Mouse (Mus musculus): Measurements from ENCODE around the gene Gck. TPM values are rescaled to one million over a fixed set of nuclear protein-coding genes. Genes with fewer than 3 reads are reported as not detected.

Gck gene
- polyA plus RNA-seq (2017; shearing (Covaris generic)), result 0.63 TPM

DNA sequence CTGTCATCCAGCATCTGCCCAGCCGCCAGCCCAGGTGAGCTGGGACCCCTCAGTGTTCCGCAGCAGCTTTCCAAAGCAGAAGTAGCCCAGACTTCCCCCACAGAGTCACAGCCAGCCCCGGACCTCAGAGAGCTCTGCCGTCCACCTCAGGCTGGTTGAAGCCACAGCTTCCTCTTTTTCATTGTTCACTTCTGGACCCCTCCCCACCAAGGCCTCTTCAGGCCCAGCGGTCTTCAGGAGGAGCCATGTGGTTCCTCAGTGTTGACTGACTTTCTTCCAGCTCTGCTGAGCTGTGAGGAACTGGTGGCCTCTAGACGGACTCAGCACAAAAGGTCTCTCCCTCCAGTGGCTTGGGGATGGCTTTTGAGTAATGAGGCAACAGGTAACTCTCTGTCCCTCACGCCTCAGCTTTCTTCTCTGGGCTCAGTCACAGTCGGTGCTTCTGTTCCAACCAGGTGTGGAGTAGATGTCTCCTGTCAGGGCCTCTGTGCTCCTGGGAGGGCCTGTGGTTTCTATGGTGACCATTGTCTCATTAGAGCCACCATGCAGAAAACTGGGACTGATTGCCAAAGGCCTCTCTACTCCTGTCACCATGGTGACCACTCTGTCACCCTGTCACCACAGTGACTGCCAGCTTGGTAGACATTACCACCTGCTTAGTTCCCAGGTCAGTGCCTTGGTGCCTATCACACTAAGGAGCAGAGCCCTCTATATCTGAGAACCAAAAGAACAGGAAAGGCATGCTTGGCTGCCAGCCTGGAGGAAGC is at the start of gene Gck:
TSS of gene Gck (minus strand) at position 496 of the 767 bp plus-strand sequence.

DNA sequence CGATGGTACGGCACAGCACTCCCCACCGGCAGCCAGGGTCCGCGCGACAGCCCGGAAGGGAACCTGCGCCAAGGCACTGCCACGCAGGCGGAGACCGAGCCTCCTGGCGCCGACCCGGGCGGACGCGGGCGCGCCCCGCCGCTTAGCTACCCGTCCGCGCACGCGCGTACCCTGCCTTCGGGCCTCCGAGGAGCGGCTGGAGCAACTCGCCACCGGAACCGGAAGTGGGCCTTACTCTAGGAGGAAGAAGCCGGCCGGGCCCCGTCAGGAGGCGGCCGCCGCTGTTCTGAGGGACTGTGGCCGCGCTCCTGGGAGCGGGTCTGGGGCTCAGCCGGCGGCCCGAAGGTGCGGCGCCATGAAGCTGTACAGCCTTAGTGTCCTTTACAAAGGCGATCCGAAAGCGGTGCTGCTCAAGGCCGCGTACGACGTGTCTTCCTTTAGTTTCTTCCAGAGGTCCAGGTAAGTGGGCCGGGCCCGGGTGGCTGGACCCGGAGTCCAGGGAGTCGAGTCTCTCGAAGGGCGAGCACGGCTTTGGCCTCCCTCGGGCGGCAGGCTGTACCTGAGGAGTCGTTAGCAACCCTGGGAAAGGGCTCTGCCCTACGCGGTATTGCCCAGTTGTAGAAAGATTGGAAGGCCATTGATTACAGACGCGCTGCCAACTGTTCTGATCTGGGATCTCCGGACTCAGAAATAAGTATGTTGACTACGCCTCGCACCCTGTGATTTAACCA is 5.8 kb upstream of the Gck start, which contains the start of gene Ykt6:
TSS of gene Ykt6 (plus strand) at position 148 of the 731 bp plus-strand sequence.

DNA sequence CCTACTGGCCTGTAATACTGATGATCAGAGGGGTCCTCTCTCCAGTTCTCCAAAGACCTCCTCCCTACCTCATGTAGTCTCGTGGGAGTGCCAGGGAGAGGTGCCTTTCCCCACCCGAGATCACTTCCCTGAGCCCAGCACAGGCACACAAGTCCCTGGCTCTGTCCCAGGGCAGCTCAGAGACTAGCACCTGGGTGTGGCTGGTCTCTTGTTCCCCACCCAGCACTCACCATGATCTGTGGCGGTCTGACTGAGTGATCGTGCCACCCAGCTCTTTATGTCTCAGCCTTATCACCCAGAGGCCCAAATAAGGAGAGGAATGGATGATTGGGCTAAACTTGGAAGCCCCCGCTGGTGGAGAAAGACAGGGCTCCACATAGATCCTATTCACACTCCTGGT is 51.4 kb downstream of the Gck start, which contains the start of gene Myl7:
TSS of gene Myl7 (minus strand) at position 252 of the 400 bp plus-strand sequence.

DNA sequence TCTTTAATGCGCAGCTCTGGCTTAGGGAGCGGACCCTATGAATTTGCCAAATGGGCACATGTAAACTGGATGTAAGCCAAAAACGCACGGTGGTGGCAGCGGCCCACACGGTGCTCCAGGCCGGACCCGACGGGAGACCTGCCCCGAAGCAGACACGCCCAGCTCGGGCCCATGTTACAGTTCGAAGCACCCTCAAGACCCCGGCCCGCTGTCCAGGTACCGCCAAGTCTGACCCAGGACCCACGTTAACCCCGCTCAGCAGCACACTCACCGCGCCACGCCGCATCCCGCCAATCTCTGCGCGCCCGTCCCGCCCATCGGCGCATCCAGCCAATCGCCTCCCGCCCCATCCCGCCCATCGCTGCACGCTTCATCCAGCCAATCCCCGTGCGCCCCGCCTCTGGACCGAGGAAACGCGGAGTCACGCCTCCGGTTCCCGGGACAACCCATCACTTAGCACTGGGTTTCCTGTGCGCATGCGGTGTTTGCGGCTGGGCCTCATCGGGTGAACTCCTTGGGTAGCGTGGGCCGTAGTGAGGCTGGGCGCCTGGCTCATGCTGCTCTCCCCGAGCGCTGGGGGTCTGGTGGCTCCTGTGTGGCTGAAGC is 71.9 kb downstream of the Gck start, which contains the start of gene Pold2:
TSS of gene Pold2 (minus strand) at position 372 of the 606 bp plus-strand sequence.

DNA sequence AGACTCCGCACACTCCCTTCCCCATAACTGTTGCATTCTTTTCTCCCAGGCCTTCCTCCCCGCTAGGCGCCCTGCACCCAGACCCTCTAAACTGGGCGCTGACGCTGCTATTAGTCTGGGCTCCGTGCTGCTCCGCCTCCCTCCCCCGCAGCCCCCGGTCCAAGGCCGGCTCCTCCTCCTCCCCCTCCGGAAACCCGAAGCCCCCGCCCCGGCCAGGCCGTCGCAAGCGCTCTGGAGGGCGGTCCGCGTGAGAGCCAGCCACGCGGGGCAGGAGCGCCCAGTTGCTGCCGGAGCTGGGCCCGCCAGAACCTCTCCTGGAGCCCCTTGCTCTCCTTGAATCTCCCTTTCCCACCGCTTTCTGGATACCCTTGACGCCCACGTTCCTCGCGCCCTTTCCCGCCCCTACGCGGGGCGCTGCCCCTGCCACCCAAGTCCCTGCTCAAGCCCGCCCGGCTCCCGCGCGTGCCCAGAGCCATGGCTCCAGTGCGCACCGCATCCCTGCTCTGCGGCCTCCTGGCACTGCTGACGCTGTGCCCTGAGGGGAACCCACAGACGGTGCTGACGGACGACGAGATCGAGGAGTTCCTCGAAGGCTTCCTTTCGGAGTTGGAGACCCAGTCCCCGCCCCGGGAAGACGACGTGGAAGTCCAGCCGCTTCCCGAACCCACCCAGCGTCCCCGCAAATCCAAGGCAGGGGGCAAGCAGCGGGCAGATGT is 88.0 kb downstream of the Gck start, which contains the start of gene Aebp1:
TSS of gene Aebp1 (plus strand) at position 270 of the 716 bp plus-strand sequence.

Other genes starting within 250 kb of the Gck start
- gene Mrps24, start 234.4 kb downstream of the Gck start, polyA plus RNA-seq (2017; shearing (Covaris generic)), result 119 TPM
- 24.0 TPM for gene Urgcp, start 187.7 kb downstream of the Gck start, polyA plus RNA-seq (2017; shearing (Covaris generic))
- gene Dbnl, start 161.6 kb downstream of the Gck start, polyA plus RNA-seq (2017; shearing (Covaris generic)), result 181 TPM
- gene Pgam2, start 146.3 kb downstream of the Gck start, polyA plus RNA-seq (2017; shearing (Covaris generic)), result 1.9 TPM
- 11.8 TPM for gene Polm, start 112.1 kb downstream of the Gck start, polyA plus RNA-seq (2017; shearing (Covaris generic))
- 0.54 TPM for gene Aebp1, start 88.1 kb downstream of the Gck start, polyA plus RNA-seq (2017; shearing (Covaris generic))
- 51.8 TPM for gene Pold2, start 71.8 kb downstream of the Gck start, polyA plus RNA-seq (2017; shearing (Covaris generic))
- not detected for gene Myl7, start 51.3 kb downstream of the Gck start, polyA plus RNA-seq (2017; shearing (Covaris generic))
- gene Ykt6, start 5.6 kb upstream of the Gck start, polyA plus RNA-seq (2017; shearing (Covaris generic)), result 26.4 TPM
- gene Camk2b, start 116.3 kb upstream of the Gck start, polyA plus RNA-seq (2017; shearing (Covaris generic)), result 14.8 TPM
- not detected for gene A730071L15Rik, start 249.9 kb upstream of the Gck start, polyA plus RNA-seq (2017; shearing (Covaris generic))

All from effector memory CD4-positive, alpha-beta T cell, adult 7 months (primary cell).